9 mouse cellular contexts compared by ENCODE assay signal in the genomic region with DNA sequence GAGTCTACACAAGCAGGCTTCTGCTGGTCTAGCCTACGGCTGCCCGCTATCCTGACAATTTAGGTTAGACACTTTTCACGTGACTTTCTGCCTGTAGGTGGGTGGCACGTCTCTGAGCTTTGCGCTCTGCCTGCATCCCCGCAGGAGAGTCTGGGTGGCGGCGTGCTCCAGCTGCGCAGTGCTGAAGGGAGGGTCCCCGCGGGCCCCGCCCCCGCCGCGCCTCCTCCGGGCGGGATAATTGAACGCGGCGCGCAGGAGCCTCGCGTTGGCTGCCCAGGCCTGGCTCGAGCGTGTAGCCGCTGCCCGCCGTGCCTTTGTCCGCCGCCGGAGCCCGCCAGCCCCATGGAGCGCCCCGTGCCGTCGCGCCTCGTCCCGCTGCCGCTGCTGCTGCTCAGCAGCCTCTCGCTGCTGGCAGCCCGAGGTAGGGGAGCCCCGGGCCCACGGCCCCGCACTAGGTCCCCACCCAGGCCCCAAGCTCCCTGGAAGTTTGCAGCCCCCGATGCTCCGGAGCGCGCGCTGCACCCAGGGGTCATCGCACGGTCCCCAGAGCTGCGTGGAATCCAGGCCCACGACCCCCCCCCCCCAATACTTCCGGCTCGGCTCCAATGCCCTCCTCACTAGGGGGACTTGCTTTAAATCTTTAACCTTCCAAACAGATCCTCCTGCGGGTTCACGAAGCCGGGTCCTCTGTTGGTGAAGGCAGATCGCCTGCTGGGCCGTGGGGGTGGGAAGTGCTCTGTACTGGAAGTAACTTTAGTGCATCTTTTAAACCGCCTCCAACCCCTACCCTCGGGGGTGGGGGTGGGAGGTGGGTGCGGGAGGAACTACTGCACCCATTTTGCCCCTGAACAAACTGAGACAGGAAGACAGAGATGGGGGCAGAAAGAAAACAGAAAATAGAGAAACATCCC. TPM values are rescaled to one million over a fixed set of nuclear protein-coding genes. Genes with fewer than 3 reads are reported as not detected.
DNase-seq lines count a peak whose midpoint lies in the region; ATAC-seq lines count a peak whose summit lies in the region.
"Had no signal": no experiment of that assay in that cellular context is flagged by ENCODE, and none has a peak within 500 bp of the region (broad histone marks: within the 10 kb centered on the region; RNA-seq: fewer than 3 reads in every experiment).

Gene Fbln1, plus strand, starts transcription at position 158 of the 911 bp plus-strand sequence.

- H3K9ac ChIP-seq in embryonic facial prominence, embryonic 12.5 days, result peak within 1 kb of the TSS; percentile 92
- H3K9ac ChIP-seq in midbrain, embryonic 12.5 days (replicated peaks), result peak within 1 kb of the TSS; percentile 80
- peak within 1 kb of the TSS; percentile 79 for H3K9ac ChIP-seq in stomach, embryonic 15.5 days

- H3K9me3 ChIP-seq in embryonic facial prominence, embryonic 12.5 days, result peaks cover 5% of the 10 kb centered on the region; the same call in 1 of the 2 replicates
- no peaks in the 10 kb centered on the region for H3K9me3 ChIP-seq in midbrain, embryonic 12.5 days
- no peaks in the 10 kb centered on the region for H3K9me3 ChIP-seq in stomach, embryonic 15.5 days

- peak within 1 kb of the TSS; percentile 94 for H3K27ac ChIP-seq in embryonic facial prominence, embryonic 12.5 days
- H3K27ac ChIP-seq in midbrain, embryonic 12.5 days (replicated peaks), result peak within 1 kb of the TSS; percentile 73
- H3K27ac ChIP-seq in stomach, embryonic 15.5 days, result peak within 1 kb of the TSS; percentile 91

- H3K4me2 ChIP-seq in embryonic facial prominence, embryonic 12.5 days (replicated peaks), result peak within 1 kb of the TSS; percentile 82
- peak within 1 kb of the TSS; percentile 91 for H3K4me2 ChIP-seq in midbrain, embryonic 12.5 days (replicated peaks)
- H3K4me2 ChIP-seq in stomach, embryonic 15.5 days, result peak within 1 kb of the TSS; percentile 90

- H3K27me3 ChIP-seq in embryonic facial prominence, embryonic 12.5 days, result no peaks in the 10 kb centered on the region
- peaks cover 23% of the 10 kb centered on the region for H3K27me3 ChIP-seq in midbrain, embryonic 12.5 days
- H3K27me3 ChIP-seq in stomach, embryonic 15.5 days (replicated peaks), result no peaks in the 10 kb centered on the region

- WGBS in embryonic facial prominence, embryonic 12.5 days, result under 1% methylated on average over 64 of the region's 64 CpGs
- 1% methylated on average over 59 of the region's 64 CpGs for WGBS in midbrain, embryonic 12.5 days
- under 1% methylated on average over 64 of the region's 64 CpGs for WGBS in stomach, embryonic 15.5 days

- peaks cover 37% of the 10 kb centered on the region for H3K4me1 ChIP-seq in embryonic facial prominence, embryonic 12.5 days
- peaks cover 29% of the 10 kb centered on the region for H3K4me1 ChIP-seq in midbrain, embryonic 12.5 days
- H3K4me1 ChIP-seq in stomach, embryonic 15.5 days, result peaks cover 32% of the 10 kb centered on the region

- intact Hi-C loops in left cerebral cortex, postnatal 4 days (cut with DNase I), result no loop called here

- peaks cover 23% of the 10 kb centered on the region; the same call in 1 of the 2 replicates for H3K36me3 ChIP-seq in embryonic facial prominence, embryonic 12.5 days
- H3K36me3 ChIP-seq in midbrain, embryonic 12.5 days, result peaks cover 14% of the 10 kb centered on the region
- H3K36me3 ChIP-seq in stomach, embryonic 15.5 days, result 0 out of 2 replicates have a peak, but pooled peaks cover 6% of the 10 kb centered on the region

- peak; percentile 88 for ATAC-seq in embryonic facial prominence, embryonic 12.5 days (ENCODE audit: insufficient number of reproducible peaks, insufficient read depth, low FRiP score, low TSS enrichment)
- peak; percentile 92 for ATAC-seq in midbrain, embryonic 12.5 days (ENCODE audit: low FRiP score, low read depth)
- peak; percentile 78 for ATAC-seq in stomach, embryonic 15.5 days (ENCODE audit: insufficient read depth, low FRiP score, low read depth)

- peak within 1 kb of the TSS; percentile 77 for H3K4me3 ChIP-seq in embryonic facial prominence, embryonic 12.5 days
- peak within 1 kb of the TSS; percentile 63 for H3K4me3 ChIP-seq in midbrain, embryonic 12.5 days
- peak within 1 kb of the TSS; percentile 67 for H3K4me3 ChIP-seq in stomach, embryonic 15.5 days (replicated peaks)

- peak; percentile 64 for DNase-seq in adrenal gland, adult 8-10 months
- peak; percentile 78 to 79 for DNase-seq in heart, adult 18-20 months
- peak; percentile 66 for DNase-seq in kidney, adult 18-20 months
- DNase-seq in left cerebral cortex, postnatal 4 days, result peak; percentile 62
- DNase-seq in natural killer cell, adult 2 months (ENCODE audit: low spot score in 2 of 2), result no peak

RNA-seq across cellular contexts. Expression of gene Fbln1, which starts in this region (rescaled TPM):
- 10 to 100 TPM; 24.9 to 34.2 (median 29.2) TPM for total RNA-seq in adrenal gland, adult 8-10 months (2022)
- polyA plus RNA-seq in embryonic facial prominence, embryonic 12.5 days (2016; fragmentation: Nextera tagmentation; extraction: Ambion mirVana), result 236 and 250 TPM in 2 replicates
- total RNA-seq in heart, adult 18-20 months (2021), result 10 to 100 TPM; 54.5 to 74.1 TPM
- total RNA-seq in left cerebral cortex, postnatal 4 days (2021), result 10 to 100 TPM; 19.0 to 24.7 TPM
- polyA plus RNA-seq in midbrain, embryonic 12.5 days (2016; fragmentation: Nextera tagmentation; extraction: Ambion mirVana), result 118 and 156 TPM in 2 replicates
- 209 and 235 TPM in 2 replicates for polyA plus RNA-seq in stomach, embryonic 15.5 days (2015; fragmentation: Nextera tagmentation; extraction: Ambion mirVana)
- total RNA-seq: neutrophil, adult 5-6 weeks had no signal

Comparison
In these comparisons a context has a peak if more than half of its experiments do, and no peak if none do; other contexts are left out.
1. DNase-seq: peak in adrenal gland, adult 8-10 months (single experiment), heart, adult 18-20 months (2 of 2), kidney, adult 18-20 months (single experiment) and left cerebral cortex, postnatal 4 days (single experiment); none in natural killer cell, adult 2 months (0 of 2).
2. Peak in every context shown above with its lines, with median percentiles within 50 percentile points of each other: ATAC-seq, H3K27ac ChIP-seq, H3K4me2 ChIP-seq, H3K4me3 ChIP-seq and H3K9ac ChIP-seq.